Mouse (Mus musculus) bone marrow macrophage, adult 2 months (primary cell): ENCODE results near the gene Josd1. TPM values are rescaled to one million over a fixed set of nuclear protein-coding genes. Genes with fewer than 3 reads are reported as not detected.
A peak's percentile ranks its signal among the peaks of the same experiment; 100 is the strongest.

Experiments used
- H3K27ac ChIP-seq: 2 replicates; pipeline ENCODE4 v1.5.1; 2012; ENCODE audit warnings: low read depth, low read length; ENCODE audit not compliant: insufficient read depth
- H3K4me1 ChIP-seq: 2 replicates; pipeline ENCODE4 v1.6.1; 2012; ENCODE audit warnings: low read length; ENCODE audit not compliant: control insufficient read depth, insufficient read depth
- H3K4me3 ChIP-seq: 2 replicates; pipeline ENCODE4 v1.5.1; 2012; ENCODE audit warnings: mild to moderate bottlenecking, low read length, moderate library complexity; ENCODE audit not compliant: insufficient read depth
- CTCF ChIP-seq: IDR thresholded peaks from 2 replicates; pipeline ENCODE4 v1.5.1; 2012; ENCODE audit warnings: low read depth, mild to moderate bottlenecking, low read length, moderate library complexity
- POLR2A ChIP-seq: IDR thresholded peaks from 2 replicates; pipeline ENCODE4 v1.6.1; 2012; ENCODE audit warnings: mild to moderate bottlenecking, low read depth, low read length, borderline replicate concordance
- polyA plus RNA-seq: library from polyadenylated mRNA; stranded (reverse); fragments of >200 nt; gene quantifications from 2 replicates; pipeline ENCODE4 v1.2.4, GENCODE M21; 2012; ENCODE audit not compliant: missing spikeins, insufficient read depth, insufficient read length

Gene Josd1
- polyA plus RNA-seq = 20.2 and 21.0 TPM in 2 replicates

DNA sequence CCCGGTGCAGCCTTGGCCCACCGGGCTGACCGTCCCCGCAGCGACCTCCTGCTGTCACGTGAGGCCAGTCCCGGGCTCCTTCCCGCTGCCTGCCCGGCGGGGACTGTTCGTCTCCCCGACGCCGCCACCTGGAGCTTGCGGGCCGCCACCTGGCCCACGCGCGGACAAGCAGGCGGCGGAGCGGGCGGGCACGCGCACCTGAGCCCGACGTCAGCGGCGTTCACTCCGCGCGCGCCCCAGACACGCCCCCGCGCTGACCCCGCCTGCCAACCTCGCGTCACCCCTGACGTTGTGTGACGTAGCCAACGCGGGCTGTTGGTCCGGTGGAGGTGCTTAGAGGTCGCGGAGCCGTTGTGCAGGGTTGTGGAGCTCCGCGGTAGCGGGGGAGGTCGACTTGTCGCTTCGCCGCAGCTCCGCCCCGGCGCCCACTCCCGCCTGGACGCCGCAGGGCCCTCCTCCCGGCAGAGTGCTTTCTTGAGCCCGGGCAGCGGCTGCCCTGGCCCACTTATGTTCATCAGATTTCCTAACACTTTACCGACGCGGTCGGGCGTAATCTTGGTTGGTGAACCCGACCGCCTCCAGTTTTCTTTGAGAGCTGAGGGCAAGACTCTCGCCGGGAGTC is at the start of gene Josd1:
TSS of gene Josd1 (minus strand) at position 274 of the 622 bp plus-strand sequence.
- TF ChIP-seq CTCF = no peak
- no peak for TF ChIP-seq POLR2A
- Histone ChIP-seq H3K4me3 (peak within 1 kb of the TSS; percentile 99), H3K27ac (peak within 1 kb of the TSS; percentile 62), H3K4me1 (peaks cover 32% of the 10 kb centered on the region)

- Histone ChIP-seq H3K4me1 (no peaks in the 10 kb centered on the region), H3K4me3 (no peak overlapping the region), H3K27ac (no peak overlapping the region)
- TF ChIP-seq CTCF = no peak
- TF ChIP-seq POLR2A = no peak
These were observed 46.6 kb upstream of the Josd1 start for GRCm38 (mm10) chr15:79734311-79734710.

DNA sequence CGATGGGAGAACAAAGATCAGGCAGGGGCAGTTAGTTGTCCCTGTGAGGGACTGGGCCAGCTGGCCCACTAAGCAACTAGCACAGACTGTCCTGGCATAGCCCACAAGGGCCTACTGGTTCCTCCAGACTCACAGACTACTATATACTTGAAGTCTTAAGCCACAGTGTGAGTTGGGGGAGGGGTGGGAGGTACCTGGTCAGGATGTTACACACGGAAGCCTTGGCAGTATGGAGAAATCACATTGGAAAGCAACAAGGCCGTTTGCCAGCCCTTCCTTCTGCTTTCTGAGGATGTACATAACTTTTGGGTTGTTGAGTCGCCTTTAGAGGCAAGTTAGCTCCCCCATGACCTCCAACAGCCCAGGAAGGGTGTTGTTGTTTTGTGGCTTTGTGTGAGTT is 45.9 kb upstream of the Josd1 start:
- Histone ChIP-seq H3K4me3 (no peak overlapping the region), H3K27ac (no peak overlapping the region)

DNA sequence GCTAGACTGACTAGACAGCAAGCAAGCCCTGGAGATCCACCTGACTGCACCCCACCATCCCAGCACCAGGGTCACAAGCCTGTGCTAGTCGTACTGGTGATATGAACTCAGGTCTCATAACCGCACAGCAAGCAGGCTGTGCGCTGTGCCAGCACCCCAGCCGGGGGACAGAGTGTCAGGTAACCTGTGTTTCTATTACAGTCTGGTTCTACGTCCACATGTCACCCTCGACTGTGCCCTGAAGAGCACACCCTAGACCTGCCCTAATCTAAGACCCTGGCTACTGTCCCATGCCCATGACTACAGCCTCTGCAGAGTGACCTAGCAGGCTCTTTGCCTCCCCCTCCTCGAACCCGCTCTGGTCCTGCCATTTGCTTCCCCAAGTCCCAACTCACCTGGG is 45.5 kb upstream of the Josd1 start:
- no peak overlapping the region for H3K4me3 ChIP-seq
- TF ChIP-seq CTCF (no peak), POLR2A (no peak)
- H3K27ac ChIP-seq = no peak overlapping the region
- H3K4me1 ChIP-seq = no peaks in the 10 kb centered on the region

More for the DNA sequence above, 45.9 kb upstream of the Josd1 start:
- H3K4me1 ChIP-seq = no peaks in the 10 kb centered on the region
- TF ChIP-seq POLR2A = no peak
- no peak for TF ChIP-seq CTCF

DNA sequence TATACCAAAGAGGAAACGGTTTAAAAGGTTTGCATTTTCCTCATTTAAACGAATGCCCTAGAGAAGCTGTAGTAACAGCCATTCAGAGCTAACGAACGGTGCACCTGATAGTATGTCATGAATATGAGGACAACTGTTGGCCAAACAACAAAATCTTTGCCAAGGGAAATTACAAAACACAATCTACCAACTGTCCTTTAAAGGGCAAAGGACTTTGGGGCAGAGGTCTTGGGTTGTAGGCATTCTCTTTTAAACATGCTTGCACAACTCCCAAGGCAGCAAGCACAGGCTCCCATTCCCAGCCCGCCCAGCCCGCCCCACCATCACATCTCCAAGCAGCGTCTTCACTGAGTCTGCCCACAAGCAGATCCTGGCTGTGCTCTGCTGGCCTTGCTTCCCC is 43.8 kb upstream of the Josd1 start:
- no peaks in the 10 kb centered on the region for H3K4me1 ChIP-seq
- H3K4me3 ChIP-seq = no peak overlapping the region
- no peak for TF ChIP-seq CTCF
- no peak for TF ChIP-seq POLR2A
- H3K27ac ChIP-seq = no peak overlapping the region

GRCm38 (mm10) chr15:79728731-79729388 is 41.1 kb upstream of the Josd1 start:
- H3K27ac ChIP-seq = no peak overlapping the region
- TF ChIP-seq POLR2A = no peak
- no peak for TF ChIP-seq CTCF
- H3K4me3 ChIP-seq = no peak overlapping the region
- no peaks in the 10 kb centered on the region for H3K4me1 ChIP-seq

DNA sequence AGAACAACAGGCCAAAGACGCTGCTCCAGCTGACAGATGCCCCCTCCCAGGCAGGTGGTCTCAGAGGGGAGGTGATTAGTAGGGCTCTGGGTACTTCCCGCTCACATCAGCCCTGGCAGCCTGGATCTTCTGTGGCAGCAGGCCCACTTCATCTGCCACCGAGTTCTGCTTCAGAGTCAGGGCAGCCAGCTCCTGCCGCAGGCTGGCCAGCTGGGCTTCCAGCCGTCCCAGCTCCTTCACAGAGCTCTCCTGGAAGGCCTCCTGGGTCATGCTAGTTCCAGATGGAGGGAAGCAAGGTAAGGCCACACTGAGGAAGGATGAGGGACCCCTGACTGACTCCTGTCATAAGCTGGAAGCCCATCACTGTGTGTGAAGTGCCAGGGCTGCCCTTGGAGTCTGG is 40.6 kb upstream of the Josd1 start:
- no peak for TF ChIP-seq POLR2A
- no peak for TF ChIP-seq CTCF
- no peaks in the 10 kb centered on the region for H3K4me1 ChIP-seq
- no peak overlapping the region for H3K27ac ChIP-seq
- H3K4me3 ChIP-seq = no peak overlapping the region

- no peak for TF ChIP-seq CTCF
- no peak for TF ChIP-seq POLR2A
- Histone ChIP-seq H3K27ac (no peak overlapping the region), H3K4me1 (no peaks in the 10 kb centered on the region), H3K4me3 (no peak overlapping the region)
These were observed 40.1 kb upstream of the Josd1 start for GRCm38 (mm10) chr15:79727840-79728239.

GRCm38 (mm10) chr15:79725190-79725789 is 37.6 kb upstream of the Josd1 start:
- no peak overlapping the region for H3K4me3 ChIP-seq
- H3K27ac ChIP-seq = no peak overlapping the region
- peaks cover 8% of the 10 kb centered on the region for H3K4me1 ChIP-seq
- no peak for TF ChIP-seq POLR2A
- TF ChIP-seq CTCF = no peak

DNA sequence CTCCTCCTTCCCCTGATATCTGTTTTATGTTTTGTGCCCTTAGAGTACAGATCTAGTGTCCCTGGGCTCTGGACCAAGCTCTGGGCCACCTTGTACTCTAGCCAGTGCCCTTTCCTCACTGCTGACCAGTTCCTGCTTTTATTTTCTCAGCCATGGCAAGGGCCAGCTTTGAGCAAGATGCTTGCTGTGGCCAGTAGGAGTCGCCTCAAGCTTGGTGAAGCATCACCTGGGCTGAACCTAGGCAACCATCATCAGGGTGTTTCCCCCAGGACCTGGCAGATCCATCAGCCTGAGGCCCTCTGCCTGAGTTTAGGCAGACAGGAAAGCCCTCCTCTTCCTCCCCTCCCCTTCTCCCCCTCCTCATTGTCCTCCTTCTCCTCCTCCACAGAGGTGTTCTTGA is 35.7 kb upstream of the Josd1 start:
- H3K27ac ChIP-seq = no peak overlapping the region
- H3K4me3 ChIP-seq = no peak overlapping the region
- TF ChIP-seq POLR2A (no peak), CTCF (peak; percentile 51; the same call in 1 of the 2 replicates)

More for the DNA sequence above, 35.7 kb upstream of the Josd1 start:
- peaks cover 9% of the 10 kb centered on the region for H3K4me1 ChIP-seq
